Mouse (Mus musculus) left cerebral cortex, adult 11 months (tissue): Measurements from ENCODE around the gene Sowaha.

ENCODE experiments used
- DNase-seq: peaks from one replicate; pipeline ENCODE4 v3.0.0; 2022; ENCODE audit warnings: low spot score

Sowaha gene

DNA sequence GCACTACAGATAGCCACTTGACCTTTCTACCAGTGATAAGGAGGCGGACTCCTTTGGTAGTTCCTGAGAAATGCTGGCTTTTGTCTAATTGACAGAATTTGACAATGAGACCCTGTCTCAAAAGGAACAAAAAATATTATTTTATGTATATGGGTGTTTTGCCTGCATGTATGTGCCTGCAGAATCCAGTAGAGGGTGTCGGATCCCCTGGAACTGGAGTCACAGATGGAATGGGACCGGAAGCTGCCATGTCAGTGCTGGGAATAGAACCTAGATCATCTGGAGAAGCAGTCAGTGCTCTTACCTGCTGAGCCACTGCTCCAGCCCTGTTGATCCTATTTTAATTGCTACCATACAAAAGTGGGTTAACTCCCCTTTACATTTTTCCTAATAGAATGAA is 7.4 kb downstream of the Sowaha start:
- DNase-seq: no peak

DNA sequence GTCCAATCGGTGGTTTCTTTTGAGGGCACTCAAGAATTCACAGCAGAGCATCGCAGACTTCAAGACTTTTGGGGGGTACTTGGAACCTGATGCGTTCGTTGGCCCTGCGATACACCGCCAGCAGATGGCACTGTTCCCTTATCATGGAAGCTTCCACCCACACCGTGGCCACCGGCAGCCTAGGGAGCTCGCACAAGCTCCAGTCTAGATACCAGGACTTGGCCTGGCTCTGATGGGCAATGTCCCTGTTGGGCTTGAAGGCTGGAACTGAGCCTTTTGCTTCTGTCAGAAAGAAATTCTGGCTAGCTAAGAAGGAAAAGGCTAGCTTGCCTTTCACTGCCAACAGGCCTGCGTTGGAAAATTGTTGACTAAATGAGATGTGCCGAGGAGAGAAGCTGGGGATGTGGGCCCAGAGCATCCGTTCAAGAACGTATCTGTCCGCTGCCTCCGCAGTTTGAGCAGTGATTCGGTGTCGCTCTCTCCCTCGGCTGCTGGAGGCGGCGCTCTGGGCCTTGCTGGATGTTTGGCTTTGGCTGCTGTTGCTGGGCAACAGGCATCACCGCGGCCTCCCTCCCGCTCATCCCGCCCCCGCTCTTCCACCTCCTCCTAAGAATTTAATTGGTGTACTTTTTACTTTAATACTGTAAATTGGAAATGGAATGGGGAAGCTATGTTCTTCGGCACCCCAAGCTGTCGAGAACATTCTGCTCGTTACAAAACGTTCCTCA is 9.9 kb downstream of the Sowaha start, which contains the start of gene Gm9837:
TSS of gene Gm9837 (minus strand) at position 512 of the 728 bp plus-strand sequence.
- peak; percentile 91 for DNase-seq

DNA sequence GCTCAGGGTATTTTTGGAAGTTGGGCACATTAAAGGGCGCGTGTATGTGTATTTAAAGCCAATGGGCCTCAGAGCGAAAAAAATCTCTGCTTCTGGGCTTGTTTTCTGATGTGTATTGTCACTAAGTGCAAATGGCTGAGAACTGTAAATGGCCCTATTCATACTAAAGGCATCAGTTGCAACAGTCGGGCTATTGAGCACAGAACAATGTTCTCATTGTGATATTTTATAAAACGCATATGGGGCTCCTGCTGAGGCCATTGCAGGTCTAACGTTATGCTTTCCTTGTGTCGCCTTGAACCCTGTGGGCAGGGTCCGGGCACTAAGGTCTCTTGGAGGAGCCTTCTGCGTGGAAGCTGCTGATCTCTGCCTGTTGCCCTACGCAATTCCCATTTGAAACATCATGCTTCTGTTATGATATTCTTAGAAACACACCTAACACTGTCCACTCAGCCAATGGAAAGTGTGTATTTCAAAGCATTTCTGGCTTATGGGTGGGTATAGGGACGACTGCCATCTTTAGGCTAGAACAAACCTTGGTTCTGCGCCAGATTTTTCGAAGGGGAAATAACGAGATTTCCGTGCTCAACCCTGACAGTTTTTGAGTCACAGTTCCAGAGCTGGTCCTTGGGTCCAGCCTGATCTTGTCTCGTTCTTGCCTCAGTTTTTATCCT is 10.6 kb downstream of the Sowaha start:
- DNase-seq: peak; percentile 71

DNA sequence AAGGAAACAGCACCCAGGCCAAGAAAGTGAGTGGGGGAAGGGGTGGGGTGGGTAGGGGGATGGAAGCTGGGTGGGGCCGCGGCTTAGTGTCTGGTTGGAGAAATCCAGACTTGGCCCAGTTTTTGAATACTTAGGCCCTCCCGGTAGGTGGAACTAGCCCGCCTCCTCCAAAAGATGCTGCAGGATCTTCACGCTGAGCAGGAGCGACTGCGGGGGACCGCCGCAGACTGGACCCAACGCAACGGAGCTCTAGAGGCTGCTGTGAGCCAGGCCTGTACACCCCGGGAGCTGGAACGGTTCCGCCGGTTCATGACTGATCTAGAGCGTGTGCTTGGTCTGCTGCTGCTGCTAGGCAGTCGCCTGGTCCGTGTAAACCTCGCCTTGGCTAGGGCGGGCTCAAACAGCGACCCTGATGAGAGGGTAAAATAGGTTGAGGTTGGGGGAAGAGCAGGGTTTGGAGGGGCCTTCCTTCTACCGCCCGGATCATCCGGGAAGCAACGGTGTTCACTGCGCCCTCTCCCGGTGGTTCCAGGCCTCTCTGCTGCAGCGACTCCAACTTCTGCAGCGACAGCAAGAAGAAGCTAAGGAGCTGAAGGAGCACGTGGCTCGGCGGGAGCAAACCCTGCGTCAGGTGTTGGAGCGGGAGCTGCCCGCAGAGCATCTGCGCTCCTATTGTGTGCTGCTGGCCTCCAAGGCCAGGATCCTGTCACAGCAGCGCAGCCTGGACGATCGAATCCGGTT is 13.7 kb downstream of the Sowaha start:
- DNase-seq: no peak

DNA sequence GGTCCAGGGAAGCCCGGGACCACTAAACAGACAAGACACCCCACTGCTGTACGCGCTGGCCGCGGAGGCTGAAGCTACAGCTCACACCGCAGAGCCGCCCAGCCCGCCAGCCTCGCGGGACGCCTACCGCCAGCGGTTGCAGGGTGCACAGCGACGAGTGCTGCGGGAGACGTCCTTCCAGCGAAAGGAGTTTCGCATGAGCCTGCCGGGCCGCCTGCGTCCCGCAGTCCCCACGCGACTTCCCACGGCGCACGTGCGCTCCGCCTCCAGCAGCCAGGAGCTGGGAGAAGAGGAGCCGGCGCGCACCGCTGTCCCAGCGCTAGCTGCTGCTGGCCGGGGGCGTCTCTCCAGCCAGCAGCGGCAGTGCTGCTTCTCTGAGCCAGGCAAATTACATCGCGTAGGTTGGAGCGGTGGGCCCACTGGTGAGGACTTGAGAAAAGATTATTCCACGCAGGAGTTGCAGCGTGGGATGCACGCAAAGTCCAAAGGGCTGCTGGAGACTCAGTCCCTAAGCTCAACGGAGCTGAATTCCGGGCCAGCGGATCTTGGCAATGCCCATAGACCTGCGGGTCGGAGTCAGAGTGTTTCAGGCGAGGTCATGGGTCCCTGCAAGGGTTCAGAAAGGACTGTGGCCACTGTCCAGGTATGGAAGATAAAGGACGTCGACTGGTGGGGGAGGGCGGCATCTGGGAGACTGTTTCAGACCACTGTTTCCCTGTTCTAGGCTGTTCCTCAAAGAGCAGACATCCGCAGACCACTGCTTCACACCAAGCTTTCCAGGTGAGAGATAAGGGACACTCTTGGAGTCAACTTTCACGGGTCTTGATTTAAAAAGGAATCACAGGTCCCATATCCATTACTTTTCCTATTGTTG is 16.3 kb downstream of the Sowaha start:
- DNase-seq: no peak

DNA sequence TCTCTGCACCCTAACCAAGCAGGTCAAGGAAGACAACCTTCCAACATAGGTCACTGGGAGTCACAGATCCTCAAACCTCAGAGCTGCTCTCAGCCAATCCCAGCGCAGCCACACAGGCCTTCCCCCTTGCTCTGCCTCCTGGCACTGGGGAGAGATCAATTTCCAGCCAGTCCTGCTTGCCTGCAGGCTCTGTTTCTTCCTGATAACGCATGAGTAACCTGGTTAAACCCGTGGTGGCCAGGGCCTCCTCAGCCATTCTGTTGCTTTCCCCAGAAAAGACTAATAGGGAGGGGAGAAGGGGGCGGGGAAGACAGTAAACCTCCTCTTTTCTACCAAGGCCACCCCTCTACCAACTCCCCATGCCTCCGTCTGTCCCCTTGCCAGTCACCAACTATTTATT is 18.3 kb downstream of the Sowaha start:
- no peak for DNase-seq

DNA sequence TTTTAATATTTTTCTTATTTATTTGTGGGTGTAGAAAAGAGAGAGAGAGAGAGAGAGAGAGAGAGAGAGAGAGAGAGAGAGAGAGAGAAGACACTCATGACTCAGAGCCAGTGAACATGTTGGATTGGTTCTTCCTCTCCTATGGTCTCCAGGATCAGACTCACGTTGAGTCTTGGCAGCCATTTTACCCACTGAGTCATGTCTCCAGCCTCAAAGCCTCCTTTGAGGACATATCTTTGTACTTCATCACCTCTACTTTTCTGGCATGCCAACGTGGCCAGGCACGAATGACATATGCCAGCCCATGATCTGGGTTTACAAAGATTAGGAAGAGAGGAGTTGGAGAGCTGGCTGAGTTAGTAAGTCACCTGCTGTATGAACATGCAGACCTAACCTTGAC is 19.9 kb downstream of the Sowaha start:
- DNase-seq: no peak

DNA sequence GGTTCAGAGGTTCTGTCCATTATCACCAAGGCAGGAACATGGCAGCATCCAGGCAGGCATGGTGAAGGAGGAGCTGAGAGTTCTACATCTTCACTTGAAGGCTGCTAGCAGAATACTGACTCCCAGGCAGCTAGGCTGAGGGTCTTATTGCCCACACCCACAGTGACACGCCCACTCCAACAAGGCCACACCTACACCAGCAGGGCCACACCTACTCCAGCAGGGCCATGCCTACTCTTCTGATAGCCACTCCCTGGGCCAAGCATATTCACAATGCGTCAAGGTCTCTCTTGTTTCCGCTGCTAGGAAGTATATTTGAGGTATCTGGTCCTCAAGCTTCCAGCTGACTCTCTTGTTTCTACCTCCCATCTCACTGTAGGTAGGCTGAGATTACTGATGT is 21.1 kb downstream of the Sowaha start:
- DNase-seq: no peak

DNA sequence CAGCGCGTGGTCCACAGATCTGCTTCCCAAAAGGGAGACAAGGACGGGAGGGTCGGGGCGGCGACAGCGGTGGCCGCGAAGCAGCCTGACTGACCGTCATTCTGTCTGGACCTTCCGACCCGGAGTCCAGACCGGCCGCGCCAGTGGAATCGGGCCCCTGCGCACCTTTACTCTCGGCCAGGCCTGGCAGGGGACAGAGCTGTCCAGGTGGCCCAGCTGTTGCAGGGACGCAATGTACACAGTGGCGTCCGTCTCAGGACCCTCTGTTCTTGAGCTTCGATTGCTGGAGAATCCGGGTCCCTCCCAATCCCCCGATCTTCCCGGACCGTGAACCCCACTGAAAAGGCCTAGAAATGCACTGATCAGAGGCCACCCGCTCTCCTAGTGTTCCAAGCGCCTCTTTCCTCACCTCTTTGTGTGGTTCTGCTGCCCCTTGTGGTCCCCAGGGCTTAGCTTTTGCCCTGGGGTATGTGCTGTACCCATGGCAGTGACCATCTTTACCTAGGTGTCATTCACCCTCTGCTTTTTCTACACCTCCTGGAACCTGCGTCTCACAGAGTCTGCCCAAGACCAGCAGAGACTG is 22.6 kb downstream of the Sowaha start:
- DNase-seq: no peak

DNA sequence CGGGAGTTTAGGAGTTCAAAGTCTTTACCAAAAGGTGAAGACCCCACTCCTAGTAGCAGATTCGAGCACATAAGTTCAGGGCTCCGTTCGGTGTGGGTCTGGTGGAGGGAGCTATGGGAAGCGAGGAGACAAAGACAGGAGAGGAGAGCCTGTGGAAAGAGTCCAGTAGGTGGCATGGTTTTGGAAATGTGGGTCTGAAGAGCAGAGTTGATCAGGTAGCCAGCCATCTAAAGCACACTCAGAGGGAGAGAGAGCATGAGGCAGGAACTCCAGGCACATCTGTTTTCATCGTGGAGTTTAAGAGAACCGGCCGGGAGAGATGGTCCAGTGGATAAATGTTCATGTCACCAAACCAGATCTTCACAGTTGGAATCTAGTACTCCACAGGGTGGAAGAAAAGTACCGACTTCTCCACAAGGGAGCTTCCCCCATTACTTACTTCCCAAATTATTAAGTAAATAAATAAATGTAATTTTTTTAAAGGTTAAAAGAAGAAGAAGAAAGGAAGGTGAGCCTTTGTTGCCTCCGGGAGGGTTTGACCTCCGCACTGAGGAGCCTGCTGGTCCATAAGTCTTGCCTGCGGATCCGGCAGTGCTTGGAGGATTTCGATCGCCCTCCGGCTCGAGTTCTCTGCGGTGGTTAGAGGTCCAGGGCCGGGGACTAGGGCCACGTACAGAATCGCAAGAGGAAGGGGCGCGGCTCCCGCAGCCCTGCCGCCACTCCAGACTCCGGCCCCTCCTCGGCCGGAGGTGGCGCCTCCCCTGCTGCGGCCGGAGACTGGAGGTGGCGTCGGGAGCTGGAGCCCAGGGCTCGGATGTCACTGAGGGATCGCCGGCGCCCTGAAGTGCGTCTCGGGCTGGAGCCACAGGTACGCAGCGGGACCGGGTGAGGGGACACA is 23.4 kb downstream of the Sowaha start, which contains the start of the genes Gm10447 and Shroom1:
TSS of gene Gm10447 (minus strand) at position 637 of the 898 bp plus-strand sequence.
TSS of gene Shroom1 (plus strand) at position 732 of the 898 bp plus-strand sequence.
- no peak for DNase-seq

DNA sequence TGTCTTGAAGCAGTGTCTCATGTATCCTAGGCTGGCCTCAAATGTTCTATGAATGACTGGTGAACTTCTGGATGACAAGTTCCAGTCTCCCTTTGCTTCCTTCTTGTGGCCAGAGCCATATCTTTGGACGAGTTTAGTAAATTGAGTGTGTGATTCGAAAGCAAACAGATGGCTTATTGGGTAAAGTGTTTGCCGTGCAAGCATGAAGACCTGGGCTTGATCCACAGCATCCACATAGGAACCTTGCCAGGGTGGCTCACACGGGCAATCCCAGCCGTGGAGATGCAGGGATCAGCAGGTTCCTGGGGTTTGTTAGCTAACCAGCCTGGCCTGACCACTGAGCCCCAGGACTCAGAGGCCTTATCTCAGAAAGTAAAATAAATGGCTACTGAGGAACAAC is 27.0 kb downstream of the Sowaha start:
- DNase-seq: no peak

DNA sequence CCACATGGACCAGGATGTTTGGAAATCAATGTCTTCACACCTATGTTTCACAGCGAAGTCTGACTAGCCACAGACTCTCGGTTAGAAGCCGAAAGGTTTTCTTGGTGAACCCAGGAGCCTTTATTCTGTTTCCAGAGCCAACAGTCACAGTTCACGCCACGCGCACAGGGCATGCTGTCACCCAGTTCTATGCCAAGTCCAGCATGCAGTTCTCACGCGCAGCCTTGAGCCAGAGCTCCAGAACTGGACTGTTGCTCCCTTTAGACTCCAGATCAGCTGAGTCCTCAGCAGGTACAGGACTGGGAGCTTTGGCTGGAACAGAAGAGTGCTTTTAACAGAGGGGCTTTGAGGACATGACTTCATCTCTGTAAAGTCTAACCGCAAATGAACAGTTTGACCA is 27.7 kb downstream of the Sowaha start:
- DNase-seq: no peak

DNA sequence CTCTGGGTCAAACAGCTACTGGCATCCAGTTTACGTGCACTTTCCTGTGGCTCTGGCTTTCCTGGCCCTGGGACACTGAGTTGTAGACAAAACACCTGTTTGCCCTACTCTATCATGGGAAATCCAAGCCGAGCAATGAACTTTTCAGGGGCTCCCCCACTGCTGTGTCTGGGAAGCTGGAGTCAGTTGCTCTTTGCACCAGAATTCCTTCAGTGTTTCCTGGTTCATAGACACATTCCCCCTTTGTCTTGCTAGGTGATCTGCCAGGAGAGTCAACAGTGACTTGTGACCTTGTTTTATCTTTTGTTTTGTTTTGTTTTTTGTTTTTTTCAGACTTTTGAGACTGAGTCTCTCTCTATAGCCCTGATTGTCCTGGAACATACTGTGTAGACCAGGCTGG is 28.7 kb downstream of the Sowaha start:
- DNase-seq: no peak

DNA sequence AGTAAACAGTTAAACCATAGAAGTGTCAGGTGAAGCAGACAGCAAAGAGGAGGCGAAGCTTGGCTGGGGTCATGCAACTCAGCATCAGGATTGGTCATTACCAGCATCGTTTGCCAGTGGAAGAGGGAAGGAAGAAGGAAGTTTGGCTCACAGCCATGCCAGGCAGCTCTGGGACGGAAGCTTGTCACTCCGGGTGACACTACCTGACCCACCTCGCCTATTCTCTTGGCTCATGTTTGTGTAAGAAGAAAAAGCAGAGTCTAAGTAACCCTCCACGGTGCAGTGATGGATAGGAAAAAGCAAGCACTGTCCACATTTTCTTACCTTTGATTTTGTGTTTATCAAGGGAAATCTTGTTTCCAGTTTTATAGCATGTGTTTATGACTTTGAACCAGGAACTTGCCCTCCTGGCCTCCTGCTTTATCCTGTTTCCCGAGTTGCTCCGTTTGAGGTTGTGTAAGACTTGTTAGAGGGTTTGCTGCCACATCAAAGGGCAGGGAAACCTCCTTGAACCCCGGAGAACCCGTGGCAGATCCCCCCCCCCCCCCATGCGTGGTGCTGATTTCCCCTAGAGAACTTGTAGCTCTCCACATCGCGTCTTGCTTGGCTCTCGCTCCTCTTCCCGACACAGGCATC is 29.9 kb downstream of the Sowaha start:
- no peak for DNase-seq

DNA sequence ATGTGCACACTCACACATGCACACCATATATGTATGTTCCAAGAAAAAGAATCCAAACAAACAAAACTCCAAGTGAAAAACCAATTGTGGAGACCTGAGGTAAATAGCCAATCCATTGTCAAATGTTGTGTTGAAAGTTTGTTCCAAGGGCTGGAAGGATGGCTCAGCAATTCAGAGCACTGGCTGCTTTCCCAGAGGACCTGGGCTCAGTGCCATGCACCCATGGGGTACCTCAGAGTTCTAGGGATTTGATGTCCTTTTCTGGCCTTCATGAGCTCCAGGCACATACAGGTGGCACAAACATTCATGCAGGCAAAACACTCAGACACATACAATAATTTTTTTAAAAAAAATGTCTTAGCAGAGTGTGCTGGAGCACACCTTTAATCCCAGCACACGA is 31.5 kb downstream of the Sowaha start:
- no peak for DNase-seq

DNA sequence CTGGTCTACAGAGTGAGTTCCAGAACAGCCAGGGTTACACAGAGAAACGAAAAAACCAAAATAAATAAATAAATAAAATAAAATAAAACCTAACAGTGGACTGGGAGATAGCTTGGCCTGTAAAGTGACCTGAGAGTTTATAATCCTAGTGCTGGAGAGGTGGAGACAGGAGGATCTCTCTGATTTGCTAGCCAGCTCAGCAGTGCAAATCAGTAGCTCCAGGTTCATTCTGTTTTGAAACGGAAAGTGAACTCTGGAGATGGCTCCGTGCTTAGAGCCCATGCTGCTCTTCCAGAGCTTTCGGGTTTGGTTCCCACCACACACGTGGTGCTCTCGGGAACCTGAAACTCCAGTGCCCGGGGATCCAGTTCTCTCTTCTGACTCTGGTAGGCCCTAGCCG is 32.1 kb downstream of the Sowaha start:
- DNase-seq: no peak

DNA sequence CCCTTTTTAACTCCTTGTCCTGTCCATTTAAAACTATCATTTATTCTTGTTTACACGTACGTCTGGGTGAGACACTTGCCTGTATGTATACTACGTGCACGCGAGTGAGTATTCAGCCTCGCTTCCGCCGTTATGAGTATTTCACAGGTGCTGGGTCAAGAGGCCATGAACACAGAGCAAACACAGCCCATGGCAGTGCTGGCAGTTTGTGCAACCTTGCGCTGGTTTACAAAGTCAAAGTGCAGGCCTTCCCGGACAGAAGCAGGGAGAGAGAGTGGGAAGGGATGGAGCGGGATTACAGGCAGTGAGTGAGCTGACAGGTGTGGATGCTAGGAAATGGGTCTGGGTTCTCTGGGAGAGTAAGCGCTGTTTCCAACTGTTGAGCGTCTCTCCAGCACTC is 33.9 kb downstream of the Sowaha start:
- DNase-seq: no peak

DNA sequence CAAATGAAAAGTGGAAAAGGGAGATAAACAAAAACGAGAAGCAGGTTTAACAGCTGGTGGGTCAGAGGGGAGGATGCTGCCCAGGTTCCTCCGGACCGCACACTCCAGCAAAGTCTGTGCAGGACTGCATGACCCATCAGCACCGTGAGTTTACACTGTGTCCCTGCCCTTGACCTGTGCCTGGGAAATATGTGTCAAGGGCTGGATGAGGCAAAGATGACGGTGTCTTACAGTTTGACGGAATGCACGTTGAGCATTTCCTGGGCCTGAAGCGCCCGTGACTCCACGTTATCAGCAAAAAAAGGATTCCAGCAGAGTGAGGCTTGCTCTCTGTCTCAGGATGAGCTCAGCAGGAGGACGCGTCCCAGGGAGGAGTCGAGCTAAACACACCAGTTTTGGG is 34.5 kb downstream of the Sowaha start:
- DNase-seq: no peak

DNA sequence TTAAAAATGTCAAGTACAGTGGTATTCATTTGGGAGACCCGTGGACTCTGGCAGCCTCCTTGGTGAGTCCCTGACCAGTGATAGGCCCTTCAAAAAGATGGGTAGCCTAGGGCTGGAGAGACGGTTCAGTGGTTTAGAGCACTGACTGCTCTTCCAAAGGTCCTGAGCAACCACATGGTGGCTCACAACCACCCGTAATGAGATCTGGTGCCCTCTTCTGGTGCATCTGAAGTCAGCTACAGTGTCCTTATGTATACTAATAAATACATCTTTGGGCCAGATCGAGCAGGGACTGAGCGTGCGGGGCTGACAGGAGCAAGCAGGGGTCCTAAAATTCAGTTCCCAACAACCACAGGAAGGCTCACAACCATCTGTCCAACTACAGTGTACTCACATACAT is 36.2 kb downstream of the Sowaha start:
- no peak for DNase-seq

DNA sequence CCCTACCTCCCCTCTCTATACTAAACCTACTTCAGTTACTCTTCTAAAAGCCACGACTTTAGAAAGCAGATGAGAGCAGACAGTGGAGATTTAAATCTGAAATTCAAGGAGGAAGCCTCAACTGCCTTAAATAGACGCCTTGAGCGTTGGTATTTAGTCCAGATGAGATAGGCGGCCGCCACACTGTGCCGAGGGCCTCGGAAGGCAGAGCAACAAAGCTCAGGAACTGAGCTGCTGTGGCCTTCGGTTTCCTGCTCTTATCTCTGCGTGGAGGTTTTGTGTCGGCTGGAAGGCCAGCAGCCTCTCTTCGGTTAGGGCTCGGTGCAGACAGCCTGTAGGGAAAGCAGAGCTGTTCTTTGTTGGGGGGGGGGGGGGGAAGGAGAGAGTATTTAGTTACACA is 38.2 kb downstream of the Sowaha start:
- no peak for DNase-seq
